Mouse (Mus musculus) gastrocnemius, postnatal 14 days (tissue): ENCODE data around the gene Dapk2. TPM values are rescaled to one million over a fixed set of nuclear protein-coding genes. Genes with fewer than 3 reads are reported as not detected.

ENCODE experiments used
- DNase-seq: peaks from one replicate; pipeline ENCODE4 v3.0.0; 2021; ENCODE audit warnings: mixed read lengths
- intact Hi-C: fragments of 180-260 bp; cut with DNase I; formaldehyde crosslinking; loops from one replicate; pipeline ENCODE4 v1.15.1; 2025; ENCODE audit warnings: low total_unique reads
- total RNA-seq, 2 experiments: library from RNA; stranded (reverse); gene quantifications; 2 replicates each; pipeline ENCODE4 v1.2.3; 2021

Gene Dapk2
- total RNA-seq, 2 experiments from 2014 or later: 19.7 to 22.2 TPM

DNA sequence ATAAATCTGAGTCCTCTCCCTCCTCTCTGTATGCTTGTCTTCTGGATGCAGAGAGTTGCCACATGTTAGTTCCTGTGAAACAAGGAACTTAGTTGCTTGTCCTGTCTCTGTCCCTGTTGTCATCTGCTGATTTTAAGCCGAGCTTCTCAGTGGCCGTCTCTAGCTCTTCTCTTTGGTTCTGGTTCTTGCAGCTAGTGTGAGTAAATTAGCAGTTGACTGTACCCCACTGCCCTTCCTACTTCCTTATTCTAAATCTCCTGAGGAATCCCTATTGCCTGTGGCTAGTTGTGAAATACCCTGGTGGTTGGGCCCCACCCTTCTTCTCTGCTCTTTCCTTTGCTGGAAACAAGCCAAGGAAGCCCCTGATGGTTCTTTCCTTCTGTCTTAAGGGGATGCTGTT lies 26.6 kb upstream of the Dapk2 start:
- DNase-seq: no peak
- intact Hi-C loops: no loop called here

DNA sequence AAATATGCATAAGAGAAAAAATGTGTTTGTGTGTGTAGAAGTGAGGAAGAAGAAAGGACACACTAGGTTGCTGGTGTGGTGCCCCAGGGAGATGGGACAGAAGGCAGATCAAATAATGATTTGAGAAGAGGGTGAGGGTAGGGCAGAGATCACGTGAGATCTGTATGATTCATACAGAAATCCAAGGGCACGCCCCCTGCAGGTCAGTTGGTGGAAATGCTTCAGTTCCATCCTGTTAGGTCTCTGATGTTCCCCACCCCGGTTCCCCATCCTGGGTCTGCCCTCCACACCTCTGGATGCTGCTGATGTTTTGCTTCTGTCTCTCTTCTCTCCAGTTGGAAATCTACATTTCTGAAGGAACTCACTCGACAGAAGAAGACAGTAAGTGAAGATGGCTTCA lies 22.1 kb upstream of the Dapk2 start:
- intact Hi-C loops: no loop called here
- DNase-seq: no peak

DNA sequence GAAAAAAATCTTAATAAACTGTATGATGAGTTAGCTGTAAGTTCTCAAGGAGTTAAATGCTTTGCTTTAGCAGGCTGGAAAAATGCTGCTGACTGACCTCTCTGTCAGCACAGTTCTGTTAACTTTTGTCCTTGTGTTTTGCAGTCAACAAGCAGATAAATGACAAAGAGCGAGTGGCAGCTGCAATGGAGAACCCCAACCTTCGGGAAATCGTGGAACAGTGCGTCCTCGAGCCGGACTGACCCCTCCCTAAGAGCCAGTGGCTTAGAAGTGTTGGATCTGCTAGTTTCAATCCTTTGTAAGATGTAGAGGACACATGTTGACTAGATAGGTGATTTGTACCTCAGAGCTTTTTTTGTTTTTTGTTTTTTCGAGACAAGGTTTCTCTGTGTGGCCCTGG lies 19.8 kb upstream of the Dapk2 start:
- intact Hi-C loops: no loop called here
- no peak for DNase-seq

GRCm38 (mm10) chr9:66142265-66142664 lies 15.8 kb upstream of the Dapk2 start:
- intact Hi-C loops: no loop called here
- no peak for DNase-seq

DNA sequence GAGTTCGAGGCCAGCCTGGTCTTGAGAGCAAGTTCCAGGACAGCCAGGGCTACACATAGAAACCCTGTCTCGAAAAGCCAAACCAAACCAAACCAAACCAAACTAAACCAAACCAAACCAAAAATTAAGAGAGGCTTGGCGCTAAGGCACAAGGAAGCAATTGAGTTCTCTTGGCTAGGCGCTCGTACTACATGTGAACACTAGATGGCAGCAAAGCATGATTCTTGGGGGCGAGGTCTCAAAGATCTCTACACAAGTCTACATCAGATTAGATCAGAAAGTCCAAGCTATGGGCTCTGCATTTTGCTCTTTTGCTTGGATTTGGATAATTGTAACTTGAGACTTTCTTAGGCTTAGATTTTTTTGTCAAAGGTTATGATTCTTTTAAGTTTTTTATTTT lies 13.8 kb upstream of the Dapk2 start:
- intact Hi-C loops: no loop called here
- DNase-seq: peak; percentile 63

DNA sequence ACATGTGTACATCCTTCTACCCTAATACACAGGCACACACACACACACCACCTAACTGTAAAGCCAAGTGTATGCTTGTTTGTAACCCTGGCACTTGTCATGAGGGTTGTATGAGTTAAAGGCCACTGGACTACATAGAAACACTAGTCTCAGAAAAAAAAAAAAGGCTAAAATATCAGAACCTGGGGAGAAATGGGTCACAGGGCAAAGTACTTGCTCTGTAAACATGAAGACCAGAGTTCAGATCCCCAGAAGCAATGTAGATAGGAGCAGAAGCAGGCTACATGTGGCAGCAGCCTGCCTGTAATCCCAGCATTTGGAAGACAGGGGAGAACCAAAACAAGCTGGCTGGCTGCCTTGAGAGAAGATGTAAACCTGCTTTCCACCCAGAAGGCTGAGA lies 11.9 kb upstream of the Dapk2 start:
- DNase-seq: no peak
- intact Hi-C loops: no loop called here

- intact Hi-C loops: loop anchor here (10.0 kb wide), 1 partner anchor 223 kb away; no protein-coding TSS in a partner anchor
- no peak for DNase-seq
Observed at GRCm38 (mm10) chr9:66152011-66152410, 6.0 kb upstream of the Dapk2 start.

GRCm38 (mm10) chr9:66153594-66153993 lies 4.4 kb upstream of the Dapk2 start:
- DNase-seq: no peak
- intact Hi-C loops: loop anchor here (10.0 kb wide), 1 partner anchor 221 kb away; no protein-coding TSS in a partner anchor

DNA sequence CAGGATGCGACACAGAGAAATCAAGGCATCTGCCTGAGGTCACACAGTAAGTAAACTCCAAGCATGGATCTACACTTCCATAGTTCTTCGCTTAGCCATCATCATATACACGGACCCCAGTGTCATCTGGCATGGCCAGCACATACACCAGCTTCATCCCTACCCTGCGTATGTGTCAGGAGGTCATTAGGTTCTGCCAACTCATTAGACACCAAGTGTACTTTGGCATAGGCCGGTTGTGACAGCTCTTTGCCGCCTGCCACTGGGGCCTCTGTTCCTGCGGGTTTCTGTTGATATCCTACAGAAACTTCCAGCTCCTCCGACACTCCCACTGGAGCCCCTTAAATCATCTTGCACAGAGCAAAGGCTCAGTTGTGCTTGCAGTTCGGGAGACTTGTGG lies 4.0 kb upstream of the Dapk2 start:
- intact Hi-C loops: loop anchor here (10.0 kb wide), 1 partner anchor 221 kb away; no protein-coding TSS in a partner anchor
- DNase-seq: no peak

GRCm38 (mm10) chr9:66155534-66155933 lies 2.5 kb upstream of the Dapk2 start:
- intact Hi-C loops: loop anchor here (10.0 kb wide), 1 partner anchor 219 kb away; no protein-coding TSS in a partner anchor
- DNase-seq: no peak

- no peak for DNase-seq
- intact Hi-C loops: loop anchor here (10.0 kb wide), 1 partner anchor 216 kb away; no protein-coding TSS in a partner anchor
Observed at GRCm38 (mm10) chr9:66158885-66159430, 935 bp downstream of the Dapk2 start.

- DNase-seq: no peak
- intact Hi-C loops: no loop called here
Observed at GRCm38 (mm10) chr9:66160155-66160554, 2.1 kb downstream of the Dapk2 start.

GRCm38 (mm10) chr9:66162995-66163394 lies 5.0 kb downstream of the Dapk2 start:
- no peak for DNase-seq
- intact Hi-C loops: no loop called here

DNA sequence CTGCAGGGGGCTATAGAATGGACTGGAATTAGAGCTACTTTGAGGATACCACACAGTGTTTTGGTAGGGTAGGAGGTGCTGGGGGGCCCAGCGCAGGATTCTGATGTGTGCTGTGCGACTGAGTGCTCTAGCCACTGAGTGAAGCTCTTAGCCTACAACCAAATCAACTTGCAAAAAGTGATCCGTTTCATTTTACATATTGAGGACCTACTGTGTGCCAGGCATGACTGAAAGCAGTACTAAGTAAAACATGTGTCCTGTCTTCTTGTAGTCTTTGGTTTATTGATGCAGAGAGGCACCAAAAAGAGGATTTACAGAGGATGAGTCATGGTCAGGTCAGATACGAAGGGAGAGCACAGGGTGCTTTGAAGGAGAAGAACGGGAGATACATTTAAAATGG lies 9.2 kb downstream of the Dapk2 start:
- no peak for DNase-seq
- intact Hi-C loops: no loop called here

DNA sequence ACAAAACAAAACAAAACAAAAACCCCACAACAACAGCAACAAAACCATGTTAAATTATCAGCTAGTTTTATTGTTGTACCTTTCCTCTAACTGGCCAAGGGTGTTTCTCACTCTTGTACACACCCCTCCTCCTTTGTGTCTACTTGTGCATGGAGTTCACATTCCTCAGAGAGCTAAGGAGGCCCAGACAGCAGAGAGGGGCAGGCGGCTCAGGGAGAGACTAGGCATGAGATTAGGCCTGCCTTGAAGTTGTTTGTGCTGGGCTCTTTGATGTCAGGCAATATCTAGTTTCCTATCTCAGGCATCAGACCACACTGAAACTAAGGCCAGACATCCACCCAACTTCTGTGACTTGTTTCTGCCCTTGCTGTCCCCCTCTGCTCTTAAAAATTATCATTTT lies 10.2 kb downstream of the Dapk2 start:
- intact Hi-C loops: no loop called here

DNA sequence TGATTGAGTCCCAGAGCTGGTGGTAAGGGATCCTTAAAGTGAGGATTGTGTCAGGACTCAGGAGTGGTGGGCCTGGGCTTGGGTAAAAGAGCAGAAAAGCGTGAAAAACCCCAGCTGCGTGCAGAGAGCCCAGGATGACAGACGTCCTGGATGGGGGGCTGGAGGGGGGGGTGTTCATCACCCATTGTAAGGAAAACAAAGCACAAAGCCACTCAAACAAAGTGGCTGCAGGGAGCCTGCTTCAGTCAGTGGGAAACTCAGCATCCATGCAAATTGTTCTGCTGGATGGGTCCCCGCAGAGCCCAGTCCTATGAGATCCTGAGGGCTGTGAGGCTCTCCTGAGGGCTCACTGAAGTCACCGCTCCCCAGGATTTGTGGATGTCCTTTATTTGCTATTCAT lies 12.5 kb downstream of the Dapk2 start:
- intact Hi-C loops: no loop called here
- no peak for DNase-seq

More for the DNA sequence above, 10.2 kb downstream of the Dapk2 start:
- DNase-seq: no peak

DNA sequence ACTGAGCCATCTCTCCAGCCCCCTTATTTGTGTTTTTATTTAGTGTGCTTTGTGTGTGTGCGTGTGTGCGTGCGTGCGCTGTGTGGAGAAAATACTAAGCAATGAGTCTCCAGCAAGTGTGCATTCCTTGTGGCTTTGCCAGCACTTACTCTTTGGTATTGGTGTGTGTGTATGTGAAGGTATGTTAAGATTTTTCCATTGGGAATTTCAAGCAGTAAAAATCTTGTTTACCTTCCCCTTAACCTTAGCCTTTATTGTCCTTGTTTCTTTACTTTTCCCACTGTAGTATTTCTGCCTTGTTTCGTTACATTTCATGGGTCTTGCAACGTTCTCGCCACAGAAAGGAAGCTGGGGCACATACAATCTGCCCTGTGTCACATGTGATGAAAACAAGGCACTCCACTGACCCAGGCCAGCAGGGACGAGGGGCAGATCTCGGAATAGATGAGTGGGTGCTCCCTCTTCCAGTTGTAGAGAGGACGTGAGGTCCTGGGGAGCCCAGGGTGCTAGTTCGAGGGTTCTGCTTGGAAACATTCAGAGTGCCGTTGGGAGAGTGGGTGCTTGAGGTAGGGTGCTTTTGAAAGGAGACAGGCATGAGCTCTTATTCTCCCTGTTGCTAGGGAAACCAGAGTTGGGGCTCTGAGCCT lies 13.4 kb downstream of the Dapk2 start:
- no peak for DNase-seq
- intact Hi-C loops: no loop called here

- intact Hi-C loops: no loop called here
- no peak for DNase-seq
Observed at GRCm38 (mm10) chr9:66173316-66173855, 15.4 kb downstream of the Dapk2 start.

DNA sequence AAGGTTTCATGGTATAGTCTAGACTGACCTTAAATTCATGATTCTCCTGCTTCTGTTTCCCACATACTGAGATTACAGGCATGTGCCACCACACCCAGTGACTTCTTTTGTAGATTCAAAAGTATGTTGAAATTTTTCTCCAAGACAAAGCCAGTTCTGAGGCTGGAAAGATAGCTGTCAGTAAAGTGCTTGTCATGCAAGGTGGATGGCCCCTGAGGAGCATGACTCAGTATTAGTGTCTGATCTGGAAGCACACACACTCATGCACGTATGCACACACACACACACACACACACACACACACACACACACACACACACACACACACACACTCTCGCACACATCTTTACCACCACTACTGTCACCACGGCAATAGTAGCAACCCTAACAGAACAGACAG lies 17.0 kb downstream of the Dapk2 start:
- intact Hi-C loops: no loop called here
- DNase-seq: no peak

DNA sequence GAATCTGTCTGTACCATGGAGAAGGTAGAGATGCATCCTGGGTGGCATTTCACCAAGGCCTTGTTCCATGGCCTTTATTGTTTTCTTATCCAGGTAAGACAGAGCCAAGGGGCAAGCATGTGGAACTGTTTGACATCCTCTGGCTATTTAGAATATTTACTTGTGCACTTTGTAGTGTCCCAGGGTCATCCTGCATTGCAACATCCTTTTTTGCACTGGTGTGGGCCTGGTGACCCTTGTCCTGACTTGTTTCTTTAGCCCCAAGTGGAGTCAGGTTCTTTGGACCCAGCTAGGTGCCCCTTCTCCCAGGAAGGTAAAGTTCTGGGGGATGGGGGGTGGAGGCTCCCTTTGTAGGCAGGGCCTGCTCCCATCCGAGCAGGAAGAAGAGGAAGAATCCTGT lies 20.0 kb downstream of the Dapk2 start:
- no peak for DNase-seq
- intact Hi-C loops: no loop called here

DNA sequence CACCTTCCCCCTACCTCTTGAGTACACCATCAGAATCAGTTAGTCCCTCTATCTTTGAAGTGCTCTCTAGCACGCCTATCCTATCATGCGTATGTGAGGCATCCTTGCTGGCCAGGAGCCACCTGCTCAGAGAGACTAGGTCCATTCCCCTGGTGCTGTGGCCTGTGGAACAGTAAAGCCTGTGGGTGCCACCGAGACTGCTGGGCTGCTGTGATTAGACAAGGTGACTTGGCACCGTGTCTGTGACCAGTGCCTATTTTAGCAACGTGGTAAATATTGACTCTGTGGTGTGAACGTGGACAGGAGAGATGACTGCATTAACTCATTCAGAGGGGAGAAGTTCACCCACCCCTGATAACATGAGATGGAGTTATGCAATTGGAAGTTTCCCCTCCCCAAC lies 21.8 kb downstream of the Dapk2 start:
- DNase-seq: no peak
- intact Hi-C loops: no loop called here
